ENCODE assay signal across 8 mouse cellular contexts in genomic region chr6:136543164-136543563, GRCm38 (mm10). TPM values are rescaled to one million over a fixed set of nuclear protein-coding genes. Genes with fewer than 3 reads are reported as not detected.
A peak's percentile ranks its signal among the peaks of the same experiment; 100 is the strongest.
DNase-seq lines count a peak whose midpoint lies in the region; ATAC-seq lines count a peak whose summit lies in the region.

No protein-coding gene starts in this region.

- no peaks in the 10 kb centered on the region for H3K27me3 ChIP-seq in hindbrain, embryonic 12.5 days
- no peaks in the 10 kb centered on the region for H3K27me3 ChIP-seq in limb, embryonic 11.5 days (ENCODE audit: control insufficient read depth, insufficient read depth, low read length)

- peaks cover 36% of the 10 kb centered on the region for H3K4me1 ChIP-seq in hindbrain, embryonic 12.5 days
- peaks cover 8% of the 10 kb centered on the region; the same call in 1 of the 2 replicates for H3K4me1 ChIP-seq in limb, embryonic 11.5 days (ENCODE audit: control insufficient read depth, insufficient read depth, low read length)

- 11% methylated on average over 6 of the region's 6 CpGs for WGBS in hindbrain, embryonic 12.5 days
- WGBS in limb, embryonic 11.5 days: 14% methylated on average over 6 of the region's 6 CpGs

- no peaks in the 10 kb centered on the region for H3K9me3 ChIP-seq in hindbrain, embryonic 12.5 days (replicated peaks)
- H3K9me3 ChIP-seq in limb, embryonic 11.5 days (ENCODE audit: control insufficient read depth, low read length): no peaks in the 10 kb centered on the region

- no peak overlapping the region for H3K9ac ChIP-seq in hindbrain, embryonic 12.5 days
- no peak overlapping the region for H3K9ac ChIP-seq in limb, embryonic 11.5 days (ENCODE audit: low read length)

- no peak overlapping the region for H3K4me3 ChIP-seq in hindbrain, embryonic 12.5 days
- no peak overlapping the region for H3K4me3 ChIP-seq in limb, embryonic 11.5 days (ENCODE audit: low read depth, low read length)

- H3K4me2 ChIP-seq in hindbrain, embryonic 12.5 days (replicated peaks): peak overlapping the region; percentile 22; the same call in 1 of the 2 replicates
- H3K4me2 ChIP-seq in limb, embryonic 11.5 days (ENCODE audit: low read depth, severe bottlenecking): no peak overlapping the region; the same call in 1 of the 2 replicates

- no peaks in the 10 kb centered on the region for H3K36me3 ChIP-seq in hindbrain, embryonic 12.5 days
- H3K36me3 ChIP-seq in limb, embryonic 11.5 days (ENCODE audit: control insufficient read depth, insufficient read depth, low read length): no peaks in the 10 kb centered on the region; the same call in 1 of the 2 replicates

- peak; percentile 72 for DNase-seq in layer of hippocampus, adult 9-11 months
- DNase-seq in layer of hippocampus, adult 9-10 months (ENCODE audit: low spot score): no peak
- DNase-seq in cerebellum, adult 9-10 months: peak; percentile 79
- DNase-seq in frontal cortex, adult 2 months (ENCODE audit: extremely low spot score in 1 of 2, low spot score in 1 of 2): peak; percentile 36 to 62
- peak; percentile 61 for DNase-seq in limb, embryonic 11.5 days (ENCODE audit: low spot score)
- DNase-seq in testis, postnatal 10 days (ENCODE audit: low spot score): peak; percentile 53

- ATAC-seq in hindbrain, embryonic 12.5 days (ENCODE audit: low FRiP score): peak; percentile 81
- peak; percentile 72 for ATAC-seq in limb, embryonic 11.5 days (ENCODE audit: insufficient number of reproducible peaks, low FRiP score, low TSS enrichment, low read depth)
- peak; percentile 76 for ATAC-seq in megakaryocyte-erythroid progenitor cell, adult 5-6 weeks (replicated peaks; ENCODE audit: low FRiP score, low TSS enrichment, poor library complexity, severe bottlenecking)

- peak overlapping the region; percentile 82 for H3K27ac ChIP-seq in hindbrain, embryonic 12.5 days
- no peak overlapping the region; the same call in 1 of the 2 replicates for H3K27ac ChIP-seq in limb, embryonic 11.5 days (replicated peaks; ENCODE audit: low read depth, low read length)

RNA-seq across cellular contexts. Expression of gene Atf7ip, which starts 37.2 kb away (rescaled TPM):
- 42.8 and 49.5 TPM in 2 replicates for polyA plus RNA-seq in frontal cortex, adult 2 months (2012; rRNA removed)
- polyA plus RNA-seq in hindbrain, embryonic 12.5 days (2016; fragmentation: Nextera tagmentation; extraction: Ambion mirVana): 63.8 and 77.2 TPM in 2 replicates
- 49.8 and 60.1 TPM in 2 replicates for polyA plus RNA-seq in limb, embryonic 11.5 days (2014; fragmentation: Nextera tagmentation; extraction: Ambion mirVana)
- total RNA-seq in megakaryocyte-erythroid progenitor cell, adult 5-6 weeks (2014; fragmentation: Nextera tagmentation): 121 and 135 TPM in 2 replicates
- 50.3 and 61.7 TPM in 2 replicates for total RNA-seq in megakaryocyte-erythroid progenitor cell, adult 5-6 weeks (2017)
